Mouse (Mus musculus) midbrain, embryonic 15.5 days (tissue): ENCODE measurements around the gene Tmprss3. TPM values are rescaled to one million over a fixed set of nuclear protein-coding genes. Genes with fewer than 3 reads are reported as not detected.

Source experiments
- ATAC-seq: fragments of 200-750 bp; cut with Nextera tagmentation; replicated peaks from 2 replicates; pipeline ENCODE4 v1.8.0; 2017; ENCODE audit warnings: moderate TSS enrichment
- H3K27ac ChIP-seq: fragments of 300-500 bp; sonication (generic); 2 replicates; pipeline ENCODE4 v1.5.1; 2015; ENCODE audit warnings: mild to moderate bottlenecking, inconsistent platforms
- H3K27me3 ChIP-seq: fragments of 300-500 bp; sonication (generic); replicated peaks from 2 replicates; pipeline ENCODE4 v1.6.1; 2015; ENCODE audit warnings: inconsistent platforms
- H3K36me3 ChIP-seq: fragments of 300-500 bp; sonication (generic); replicated peaks from 2 replicates; pipeline ENCODE4 v1.6.1; 2015; ENCODE audit warnings: inconsistent platforms
- H3K4me1 ChIP-seq: fragments of 300-500 bp; sonication (generic); 2 replicates; pipeline ENCODE4 v1.6.1; 2015; ENCODE audit warnings: inconsistent platforms
- H3K4me2 ChIP-seq: fragments of 300-500 bp; sonication (generic); 2 replicates; pipeline ENCODE4 v1.6.1; 2015; ENCODE audit warnings: inconsistent platforms, mild to moderate bottlenecking, moderate library complexity
- H3K4me3 ChIP-seq: fragments of 300-500 bp; sonication (generic); 2 replicates; pipeline ENCODE4 v1.5.1; 2015; ENCODE audit warnings: mild to moderate bottlenecking, inconsistent platforms
- H3K9ac ChIP-seq: fragments of 300-500 bp; sonication (generic); 2 replicates; pipeline ENCODE4 v1.6.1; 2015; ENCODE audit warnings: mild to moderate bottlenecking, inconsistent platforms
- H3K9me3 ChIP-seq: fragments of 300-500 bp; sonication (generic); 2 replicates; pipeline ENCODE4 v1.6.1; 2016; ENCODE audit warnings: inconsistent platforms
- WGBS: fragments of 180-500 bp; shearing (Covaris S2); methylation state at CpG from one replicate; pipeline ENCODE4 v1.1.7; 2015; ENCODE audit warnings: mixed read lengths; 5-methylcytosine and 5-hydroxymethylcytosine counted together
- polyA plus RNA-seq: library from polyadenylated mRNA; unstranded; fragments of >200 nt; fragmentation: Nextera tagmentation; extraction: Ambion mirVana; gene quantifications from 2 replicates; pipeline ENCODE4 v1.2.1, GENCODE M21; 2015

The Tmprss3 gene
- polyA plus RNA-seq, 1 experiment from 2014 or later: 0.08 TPM

DNA sequence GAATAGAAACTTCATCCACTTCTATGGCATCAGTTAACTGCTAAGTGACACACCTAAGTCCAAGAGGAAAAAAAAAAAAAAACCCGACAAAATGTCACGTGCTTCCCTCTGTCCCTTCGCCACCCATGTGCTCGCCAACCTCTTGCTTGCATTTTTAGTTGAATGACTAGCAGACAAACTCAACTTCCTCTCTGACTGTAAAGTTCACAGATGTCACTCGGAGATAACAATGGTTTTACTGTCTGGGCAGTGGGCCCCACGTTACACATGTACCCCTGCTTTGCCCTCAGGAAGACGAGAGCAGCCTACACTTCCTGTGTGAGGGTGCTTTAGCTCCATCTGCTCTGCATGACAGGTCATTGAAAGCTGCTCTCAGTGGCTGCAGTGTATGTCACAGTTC lies 25.1 kb upstream of the Tmprss3 start:
- WGBS: 83% methylated on average over 7 of the region's 7 CpGs
- H3K4me3 ChIP-seq: no peak overlapping the region
- H3K4me1 ChIP-seq: no peaks in the 10 kb centered on the region
- no peak overlapping the region for H3K9ac ChIP-seq
- ATAC-seq: no peak
- no peak overlapping the region for H3K4me2 ChIP-seq
- H3K27ac ChIP-seq: no peak overlapping the region
- no peaks in the 10 kb centered on the region for H3K36me3 ChIP-seq
- H3K9me3 ChIP-seq: no peaks in the 10 kb centered on the region
- H3K27me3 ChIP-seq: no peaks in the 10 kb centered on the region

DNA sequence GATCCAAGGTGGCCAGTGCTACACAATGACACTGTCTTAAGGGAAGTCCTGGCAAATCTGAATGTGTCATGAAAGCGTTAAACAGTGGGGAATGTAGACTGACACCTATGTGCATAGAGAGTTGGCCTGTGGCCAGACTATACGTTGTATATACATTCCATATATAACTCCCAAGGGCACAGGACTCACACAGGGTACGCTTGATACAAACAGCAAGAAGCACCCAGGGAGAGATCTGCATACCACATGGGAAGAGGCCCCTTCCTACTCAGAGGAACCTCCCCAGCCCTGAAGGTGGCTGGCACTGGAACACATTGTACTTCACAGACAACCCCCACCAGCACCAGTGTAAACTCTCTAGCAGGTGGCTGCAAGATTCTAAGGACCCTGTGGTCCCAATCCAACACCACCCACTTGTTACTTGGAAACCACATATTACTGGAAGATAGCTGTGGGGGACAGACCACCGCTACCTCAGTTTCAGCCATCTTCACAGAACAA lies 24.1 kb upstream of the Tmprss3 start:
- no peak for ATAC-seq
- WGBS: 78% methylated on average over 4 of the region's 4 CpGs
- Histone ChIP-seq H3K27ac (no peak overlapping the region), H3K9ac (no peak overlapping the region), H3K4me2 (no peak overlapping the region), H3K4me3 (no peak overlapping the region), H3K36me3 (no peaks in the 10 kb centered on the region), H3K9me3 (no peaks in the 10 kb centered on the region), H3K27me3 (no peaks in the 10 kb centered on the region), H3K4me1 (no peaks in the 10 kb centered on the region)

- H3K4me1 ChIP-seq: no peaks in the 10 kb centered on the region
- no peak overlapping the region for H3K27ac ChIP-seq
- H3K4me3 ChIP-seq: no peak overlapping the region
- H3K9ac ChIP-seq: no peak overlapping the region
- 50% methylated on average over 5 of the region's 5 CpGs for WGBS
- no peak overlapping the region for H3K4me2 ChIP-seq
- no peaks in the 10 kb centered on the region for H3K36me3 ChIP-seq
- no peaks in the 10 kb centered on the region for H3K9me3 ChIP-seq
- ATAC-seq: no peak
- H3K27me3 ChIP-seq: no peaks in the 10 kb centered on the region
Observed at GRCm38 (mm10) chr17:31216068-31216955, 17.5 kb upstream of the Tmprss3 start.

DNA sequence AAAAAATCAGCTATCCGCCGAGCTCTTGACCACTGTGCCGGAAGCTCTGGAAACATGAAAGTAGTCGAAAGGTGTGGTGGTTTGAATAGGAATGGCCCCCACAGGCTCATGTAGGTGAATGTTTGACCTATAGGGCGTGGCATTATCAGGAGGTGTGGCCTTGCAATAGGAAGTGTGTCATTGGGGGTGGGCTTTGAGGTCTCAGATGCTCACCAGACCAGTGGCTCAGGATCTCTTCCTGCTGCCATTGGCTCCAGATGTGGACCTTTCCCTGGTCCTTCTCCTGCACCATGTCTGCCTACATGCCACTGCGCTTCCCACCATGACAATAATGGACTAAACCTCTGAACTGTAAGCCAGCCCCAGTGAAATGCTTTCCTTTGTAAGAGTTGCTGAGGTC lies 13.1 kb upstream of the Tmprss3 start:
- H3K36me3 ChIP-seq: no peaks in the 10 kb centered on the region
- no peak overlapping the region for H3K9ac ChIP-seq
- no peaks in the 10 kb centered on the region for H3K4me1 ChIP-seq
- H3K4me3 ChIP-seq: no peak overlapping the region
- no peaks in the 10 kb centered on the region for H3K9me3 ChIP-seq
- H3K27me3 ChIP-seq: no peaks in the 10 kb centered on the region
- H3K4me2 ChIP-seq: no peak overlapping the region
- ATAC-seq: no peak
- no peak overlapping the region for H3K27ac ChIP-seq
- 85% methylated on average over 6 of the region's 6 CpGs for WGBS

DNA sequence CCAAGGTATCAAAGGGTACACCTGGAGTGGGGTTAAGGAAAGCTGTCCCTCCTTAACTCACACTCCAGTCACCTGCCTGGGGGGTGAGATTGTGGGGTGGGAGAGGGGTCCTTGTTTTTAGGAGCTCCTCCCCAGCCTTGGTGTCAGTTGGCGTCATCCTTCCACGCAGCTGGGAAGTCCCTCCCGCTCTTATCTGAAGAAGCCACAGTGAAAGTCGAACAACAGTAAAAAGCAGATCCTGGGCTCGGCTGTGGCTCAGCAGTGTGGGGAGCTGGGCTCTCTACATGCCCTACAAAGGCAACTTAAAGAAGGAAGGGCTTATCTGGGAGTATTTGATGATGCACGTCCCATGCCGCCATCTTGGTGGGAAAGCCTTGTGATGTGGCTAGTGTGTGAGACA lies 11.5 kb upstream of the Tmprss3 start:
- H3K4me2 ChIP-seq: no peak overlapping the region
- WGBS: 94% methylated on average over 7 of the region's 7 CpGs
- H3K27me3 ChIP-seq: no peaks in the 10 kb centered on the region

DNA sequence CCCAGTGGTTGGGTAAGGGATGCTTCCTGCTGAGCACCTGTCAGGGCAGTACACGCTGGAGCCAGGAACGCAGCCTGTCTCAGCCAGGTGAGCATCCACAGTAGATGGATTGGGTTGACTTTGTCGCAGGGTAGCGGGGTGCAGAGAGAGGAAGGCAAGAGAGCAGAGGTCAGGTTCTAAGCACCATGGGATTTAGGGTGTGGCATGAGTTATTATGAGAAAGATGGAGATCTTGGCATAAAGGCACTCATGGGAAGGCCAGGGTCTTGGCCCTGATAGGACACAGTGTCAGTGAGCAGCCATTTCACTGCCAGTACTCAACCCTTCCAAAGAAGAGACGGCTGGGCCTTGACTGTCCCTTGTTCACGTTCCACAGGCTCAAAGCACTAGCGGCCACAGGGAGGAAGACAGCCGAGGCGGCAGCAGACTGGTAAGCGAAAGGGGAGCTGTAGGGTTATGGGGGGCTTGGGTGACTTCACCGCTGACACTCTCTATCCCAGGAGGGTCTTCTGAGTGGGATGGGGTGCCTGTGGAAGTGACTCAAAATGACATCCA lies 10.7 kb upstream of the Tmprss3 start:
- H3K4me1 ChIP-seq: no peaks in the 10 kb centered on the region
- H3K36me3 ChIP-seq: no peaks in the 10 kb centered on the region
- no peak overlapping the region for H3K4me2 ChIP-seq
- H3K4me3 ChIP-seq: no peak overlapping the region
- H3K27ac ChIP-seq: no peak overlapping the region
- no peak overlapping the region for H3K9ac ChIP-seq
- H3K9me3 ChIP-seq: no peaks in the 10 kb centered on the region
- 91% methylated on average over 11 of the region's 11 CpGs for WGBS
- no peak for ATAC-seq
- H3K27me3 ChIP-seq: no peaks in the 10 kb centered on the region

More for the DNA sequence above, 11.5 kb upstream of the Tmprss3 start:
- Histone ChIP-seq H3K9me3 (no peaks in the 10 kb centered on the region), H3K4me1 (no peaks in the 10 kb centered on the region), H3K9ac (no peak overlapping the region), H3K36me3 (no peaks in the 10 kb centered on the region), H3K4me3 (no peak overlapping the region), H3K27ac (no peak overlapping the region)
- ATAC-seq: no peak

DNA sequence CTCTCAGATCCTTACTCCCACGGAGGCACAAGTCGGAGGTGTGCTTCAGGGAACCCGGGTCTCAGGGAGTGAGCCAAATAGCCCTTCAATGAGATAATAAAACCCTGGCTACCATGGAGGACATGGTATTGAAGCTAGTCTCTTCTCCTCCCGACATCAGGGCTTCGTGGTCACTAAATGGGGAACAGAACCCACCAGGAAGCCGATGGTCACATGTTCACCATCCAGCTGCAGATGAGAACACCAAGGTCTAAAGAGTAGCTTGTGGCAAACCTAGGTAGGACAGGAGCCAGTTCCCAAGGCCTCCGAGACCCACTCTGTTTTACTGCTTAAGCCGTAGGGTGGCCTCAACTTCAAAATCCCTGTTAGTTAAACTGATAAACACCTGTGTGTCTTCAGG lies 9.9 kb upstream of the Tmprss3 start:
- H3K9ac ChIP-seq: no peak overlapping the region
- ATAC-seq: no peak
- no peak overlapping the region for H3K27ac ChIP-seq
- no peaks in the 10 kb centered on the region for H3K4me1 ChIP-seq
- no peaks in the 10 kb centered on the region for H3K27me3 ChIP-seq
- WGBS: 92% methylated on average over 8 of the region's 8 CpGs
- no peaks in the 10 kb centered on the region for H3K36me3 ChIP-seq
- no peaks in the 10 kb centered on the region for H3K9me3 ChIP-seq
- H3K4me2 ChIP-seq: no peak overlapping the region
- no peak overlapping the region for H3K4me3 ChIP-seq

DNA sequence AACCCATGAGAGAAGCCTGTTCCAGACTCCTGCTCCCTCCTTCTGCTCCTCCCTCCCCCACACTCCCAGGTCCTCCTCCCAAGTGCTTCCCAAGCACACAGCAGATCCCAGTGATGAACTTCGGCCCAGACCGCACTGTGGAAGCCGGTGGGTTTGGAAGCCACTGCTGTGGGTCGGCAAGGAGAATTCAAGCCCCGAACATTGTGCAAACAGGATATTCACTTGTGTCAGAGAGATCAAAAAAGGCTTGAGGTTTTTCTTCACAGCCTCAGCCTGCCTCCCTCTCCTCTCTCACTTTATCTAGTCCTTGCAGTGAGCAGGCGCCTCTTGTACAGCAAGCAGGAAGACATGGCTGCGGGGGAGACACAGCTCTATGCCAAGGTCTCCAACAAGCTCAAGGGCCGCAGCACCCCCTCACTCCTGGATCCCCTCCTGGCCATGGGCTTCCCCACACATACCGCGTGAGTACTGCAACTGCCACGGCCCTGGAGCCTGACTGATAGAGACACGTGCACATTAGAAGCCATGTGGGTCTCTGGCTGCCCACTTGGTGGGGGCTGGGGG lies 9.1 kb upstream of the Tmprss3 start, which contains the start of gene Ubash3a:
Ubash3a (plus strand) TSS at position 103 of the 564 bp plus-strand sequence.
- Histone ChIP-seq H3K4me3 (no peak within 1 kb of the TSS), H3K27ac (no peak within 1 kb of the TSS), H3K4me1 (no peaks in the 10 kb centered on the region), H3K36me3 (no peaks in the 10 kb centered on the region), H3K4me2 (no peak within 1 kb of the TSS), H3K9me3 (no peaks in the 10 kb centered on the region), H3K27me3 (no peaks in the 10 kb centered on the region), H3K9ac (no peak within 1 kb of the TSS)
- no peak for ATAC-seq
- WGBS: 83% methylated on average over 12 of the region's 12 CpGs

- WGBS: 93% methylated on average over 7 of the region's 7 CpGs
- no peak for ATAC-seq
- no peaks in the 10 kb centered on the region for H3K4me1 ChIP-seq
Observed at GRCm38 (mm10) chr17:31196283-31196682, 2.5 kb downstream of the Tmprss3 start.

GRCm38 (mm10) chr17:31195207-31195606 lies 3.6 kb downstream of the Tmprss3 start:
- Histone ChIP-seq H3K4me2 (no peak overlapping the region), H3K27me3 (no peaks in the 10 kb centered on the region), H3K4me3 (no peak overlapping the region), H3K36me3 (no peaks in the 10 kb centered on the region), H3K27ac (no peak overlapping the region), H3K9me3 (no peaks in the 10 kb centered on the region), H3K4me1 (no peaks in the 10 kb centered on the region), H3K9ac (no peak overlapping the region)
- WGBS: 76% methylated on average over 6 of the region's 6 CpGs
- ATAC-seq: no peak

More at GRCm38 (mm10) chr17:31196283-31196682, 2.5 kb downstream of the Tmprss3 start:
- Histone ChIP-seq H3K4me3 (no peak overlapping the region), H3K27me3 (no peaks in the 10 kb centered on the region), H3K9ac (no peak overlapping the region), H3K4me2 (no peak overlapping the region), H3K27ac (no peak overlapping the region), H3K36me3 (no peaks in the 10 kb centered on the region), H3K9me3 (no peaks in the 10 kb centered on the region)

- Histone ChIP-seq H3K27me3 (no peaks in the 10 kb centered on the region), H3K4me1 (no peaks in the 10 kb centered on the region), H3K4me3 (no peak overlapping the region), H3K36me3 (no peaks in the 10 kb centered on the region), H3K9ac (no peak overlapping the region), H3K9me3 (no peaks in the 10 kb centered on the region), H3K4me2 (no peak overlapping the region), H3K27ac (no peak overlapping the region)
- ATAC-seq: no peak
- 85% methylated on average over 9 of the region's 9 CpGs for WGBS
Observed at GRCm38 (mm10) chr17:31193360-31193759, 5.4 kb downstream of the Tmprss3 start.

- WGBS: 69% methylated on average over 2 of the region's 2 CpGs
- Histone ChIP-seq H3K27ac (no peak overlapping the region), H3K4me2 (no peak overlapping the region), H3K4me1 (no peaks in the 10 kb centered on the region), H3K9ac (no peak overlapping the region), H3K27me3 (no peaks in the 10 kb centered on the region), H3K4me3 (no peak overlapping the region), H3K9me3 (no peaks in the 10 kb centered on the region), H3K36me3 (no peaks in the 10 kb centered on the region)
- ATAC-seq: no peak
Observed at GRCm38 (mm10) chr17:31192663-31193062, 6.1 kb downstream of the Tmprss3 start.
